Mouse (Mus musculus): ENCODE measurements around the gene Lhfpl3.

The Lhfpl3 gene

DNA sequence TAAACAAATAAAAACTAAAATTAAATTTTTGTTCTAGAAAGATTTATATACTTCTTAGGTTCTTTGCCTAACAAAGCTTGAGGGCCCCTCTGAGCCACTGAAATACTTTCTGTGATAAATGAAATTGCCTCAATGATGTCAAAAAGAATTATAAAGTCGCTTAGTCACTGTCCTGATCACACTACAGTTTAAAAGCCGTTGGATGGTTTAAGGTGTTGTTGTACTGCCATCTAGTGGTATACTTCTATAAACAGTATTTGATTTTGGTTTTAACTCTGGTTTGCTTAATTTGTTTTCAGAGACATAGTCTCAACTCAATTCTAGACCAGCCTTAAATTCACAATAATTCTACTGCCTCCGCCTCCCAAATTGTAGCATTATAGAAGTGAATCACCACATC, 539.0 kb downstream of the Lhfpl3 start:
- peak; percentile 79 for ATAC-seq (ENCODE audit: low TSS enrichment)

DNA sequence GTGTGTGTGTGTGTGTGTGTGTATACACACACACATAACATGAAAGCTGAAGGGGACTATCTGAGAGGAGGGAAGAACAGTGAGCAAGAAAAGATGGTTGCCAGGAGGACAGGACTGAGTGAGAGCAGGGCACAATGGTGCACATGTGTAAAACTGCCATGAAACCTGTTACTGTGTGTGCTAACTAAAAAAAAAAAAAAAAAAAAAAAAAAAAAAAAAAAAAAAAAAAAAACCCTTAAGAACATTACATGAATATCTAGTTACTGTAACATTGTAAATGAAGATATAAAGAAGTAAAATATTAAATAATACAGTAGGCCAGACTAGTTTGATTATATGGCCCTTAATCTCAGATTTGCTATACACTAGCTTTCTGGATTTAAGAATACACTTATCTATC, 543.3 kb downstream of the Lhfpl3 start:
- no peak for ATAC-seq (ENCODE audit: low TSS enrichment)

Data from frontal cortex, adult (tissue).